Mouse (Mus musculus) T-helper 17 cell (primary cell): ENCODE measurements at regions not wholly inside any gene's neighbourhood (a gene's known extent, or its start where the extent isn't known, plus 50 kb on each side); places are given as distances from the start of the nearest gene placed in this dataset.

Experiments used
- in situ Hi-C, 2 experiments: fragments of 300-600 bp; cut with MboI, MseI; formaldehyde crosslinking; loops; 1 replicate in 1 of 2; 2 replicates in 1 of 2; pipeline ENCODE4 v1.15.1; 2025; ENCODE audit warnings: high pct_unique_total_duplicates in 2 of 2

- in situ Hi-C loops = no loop called here
These were observed 52.0 kb upstream of the 4930432M17Rik start for GRCm38 (mm10) chr3:121618561-121618960.

DNA sequence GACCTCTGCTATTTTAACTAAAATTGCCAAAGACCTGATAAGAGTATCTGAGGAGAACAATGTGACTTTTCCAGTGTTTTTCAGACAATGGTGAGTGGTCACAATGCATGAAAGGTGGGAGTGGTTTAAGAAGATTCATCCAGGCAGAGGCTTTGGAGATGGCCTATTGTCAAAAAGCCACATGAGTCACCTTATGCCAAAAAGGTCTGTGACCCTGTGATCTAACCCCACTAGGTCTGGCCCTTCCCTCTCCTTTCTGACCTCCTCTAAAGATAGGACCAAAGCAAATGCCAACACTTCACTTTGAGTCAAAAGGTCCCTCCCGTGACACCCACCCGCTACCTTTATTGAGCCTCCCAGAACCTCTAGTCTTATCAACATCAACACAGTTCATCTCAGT, 52.4 kb upstream of the 4930432M17Rik start:
- in situ Hi-C loops = no loop called here

GRCm38 (mm10) chr3:121617351-121617750, 53.2 kb upstream of the 4930432M17Rik start:
- in situ Hi-C loops = no loop called here

DNA sequence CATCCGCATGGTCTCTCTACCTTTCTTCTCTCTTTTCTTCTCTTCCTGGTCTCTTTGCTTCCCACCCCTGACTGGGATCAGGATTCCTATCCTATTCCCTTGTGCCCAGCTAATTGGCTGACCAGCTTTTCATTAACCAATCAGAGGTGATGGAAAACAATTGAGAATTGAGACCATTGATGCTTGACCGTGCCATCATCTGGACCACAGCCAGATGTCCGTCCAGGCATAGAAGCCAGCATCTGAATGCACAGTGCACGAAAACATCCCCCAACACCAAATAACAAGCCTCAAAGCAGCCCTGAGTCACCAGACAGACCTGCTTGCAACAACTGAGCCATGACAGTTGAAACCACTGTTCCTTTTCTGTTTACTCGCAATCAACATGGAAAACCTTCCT, 54.5 kb upstream of the 4930432M17Rik start:
- in situ Hi-C loops = no loop called here

GRCm38 (mm10) chr3:121614741-121615140, 55.8 kb upstream of the 4930432M17Rik start:
- in situ Hi-C loops = loop anchor here in 1 of 2 experiments (5.0 kb wide), 1 partner anchor 53 kb away; no protein-coding TSS in a partner anchor

DNA sequence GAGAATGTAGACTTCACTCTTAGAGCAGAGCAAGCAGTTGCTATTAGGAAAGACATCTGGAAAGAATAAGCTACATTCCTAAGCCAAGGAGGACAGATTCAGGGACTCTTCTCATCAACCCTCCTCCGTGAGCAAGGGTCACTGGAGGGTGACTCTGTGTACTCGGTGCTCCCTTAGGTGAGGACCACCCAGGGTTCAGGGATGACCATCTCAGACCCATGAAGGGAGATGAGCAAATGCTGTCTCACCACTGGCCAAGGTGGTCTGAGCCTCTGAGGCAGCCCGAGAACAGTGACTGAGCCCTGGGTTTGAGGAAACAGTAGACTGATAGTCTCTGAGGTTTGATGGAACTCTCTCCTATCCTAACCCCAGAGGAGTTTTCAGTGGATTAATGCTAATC, 57.3 kb upstream of the 4930432M17Rik start:
- in situ Hi-C loops = loop anchor here in 1 of 2 experiments (5.0 kb wide), 1 partner anchor 54 kb away; no protein-coding TSS in a partner anchor

DNA sequence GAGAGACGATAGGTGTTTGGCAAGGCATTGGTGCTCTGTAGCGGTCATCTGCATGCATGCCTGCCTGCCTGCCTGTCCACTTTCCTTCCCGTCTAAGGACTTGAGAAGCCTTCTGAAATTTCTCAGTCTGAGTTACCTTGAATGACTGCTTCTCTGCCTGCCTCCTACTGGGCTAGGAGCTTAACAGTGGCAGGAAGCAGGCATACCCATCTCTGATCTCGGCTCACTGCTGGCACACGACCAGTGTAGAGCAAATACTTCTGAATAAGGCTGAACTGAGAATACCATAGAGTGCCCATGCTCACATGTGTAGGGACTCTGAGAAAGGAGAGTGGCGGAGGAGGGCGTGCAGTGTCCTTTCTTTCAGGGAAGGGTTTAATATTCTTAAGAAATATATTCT, 60.7 kb upstream of the 4930432M17Rik start:
- in situ Hi-C loops = loop anchor here in 1 of 2 experiments (5.0 kb wide), 1 partner anchor 57 kb away; no protein-coding TSS in a partner anchor

DNA sequence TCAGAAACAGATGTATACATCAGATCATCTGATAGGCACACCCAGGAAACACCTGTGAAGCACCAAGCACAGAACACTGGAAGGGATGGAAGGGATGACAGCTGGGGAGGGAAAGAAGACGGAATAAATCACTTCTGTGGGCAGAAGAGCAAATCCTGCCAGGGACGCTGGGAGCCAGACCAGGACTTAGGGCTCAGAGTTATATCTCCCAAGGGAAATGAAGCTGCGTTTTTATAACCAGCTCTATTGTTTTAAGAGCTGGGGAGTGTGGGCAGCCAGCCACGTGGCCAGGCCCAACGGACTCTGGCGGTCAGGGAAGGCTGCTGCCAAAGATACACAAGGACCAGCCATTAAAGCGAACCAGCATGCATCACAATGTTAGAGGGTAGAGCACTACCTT, 61.5 kb upstream of the 4930432M17Rik start:
- in situ Hi-C loops = no loop called here

- in situ Hi-C loops = no loop called here
These were observed 65.8 kb upstream of the 4930432M17Rik start for GRCm38 (mm10) chr3:121604737-121605136.

- in situ Hi-C loops = no loop called here
These were observed 66.5 kb upstream of the 4930432M17Rik start for GRCm38 (mm10) chr3:121604081-121604480.

DNA sequence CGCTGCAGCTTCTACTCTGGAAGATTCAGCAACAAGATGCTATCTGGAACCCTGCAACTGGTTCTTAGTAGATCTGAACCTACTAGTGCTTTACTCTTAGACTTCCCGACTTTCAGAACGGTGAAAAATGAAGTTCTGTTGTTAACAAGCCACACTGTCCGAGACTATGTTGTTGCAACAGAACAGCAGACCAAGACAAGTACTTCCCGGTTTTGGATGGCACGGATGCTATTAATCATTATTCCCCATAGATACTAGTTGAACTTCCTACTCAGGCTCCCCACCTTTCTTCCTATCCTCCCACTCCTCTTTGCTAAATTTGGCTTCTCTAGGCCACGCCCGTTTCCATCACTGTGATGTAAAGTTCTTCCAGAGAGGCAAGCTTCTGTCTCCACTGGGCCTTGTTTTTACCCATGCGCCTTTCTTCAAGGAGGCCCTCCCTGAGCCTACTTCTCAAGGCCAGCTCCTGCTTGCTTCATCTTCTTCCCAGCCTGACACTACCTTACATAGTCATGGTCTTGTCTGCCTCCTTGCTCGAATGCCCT, 67.7 kb upstream of the 4930432M17Rik start:
- in situ Hi-C loops = no loop called here

DNA sequence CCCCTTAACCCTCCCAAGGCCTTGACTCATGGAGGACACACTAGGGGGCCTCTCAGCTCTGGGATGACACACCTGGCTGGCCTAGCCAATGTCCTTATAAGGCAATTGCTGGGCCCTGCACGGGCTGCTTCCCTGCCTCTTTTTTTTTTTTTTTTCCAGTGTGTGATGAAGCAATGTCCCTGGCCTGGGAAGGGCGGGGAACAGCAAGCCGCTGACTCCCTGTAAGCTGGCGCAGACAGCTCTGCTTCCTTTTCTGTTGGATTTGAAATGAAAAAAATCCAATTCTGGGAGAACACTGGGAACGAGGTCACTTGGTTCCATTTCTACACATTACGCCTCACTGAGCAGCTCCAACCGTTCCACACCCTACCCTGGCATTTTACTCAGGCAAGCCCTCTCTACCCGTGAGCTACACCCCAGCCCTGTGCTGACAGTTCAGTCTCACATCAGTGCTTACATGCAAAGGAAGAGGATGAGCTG, 68.4 kb upstream of the 4930432M17Rik start:
- in situ Hi-C loops = no loop called here

- in situ Hi-C loops = no loop called here
These were observed 68.6 kb upstream of the Slc44a3 start for GRCm38 (mm10) chr3:121600841-121601240.

GRCm38 (mm10) chr3:121600388-121600787, 68.2 kb upstream of the Slc44a3 start:
- in situ Hi-C loops = no loop called here

DNA sequence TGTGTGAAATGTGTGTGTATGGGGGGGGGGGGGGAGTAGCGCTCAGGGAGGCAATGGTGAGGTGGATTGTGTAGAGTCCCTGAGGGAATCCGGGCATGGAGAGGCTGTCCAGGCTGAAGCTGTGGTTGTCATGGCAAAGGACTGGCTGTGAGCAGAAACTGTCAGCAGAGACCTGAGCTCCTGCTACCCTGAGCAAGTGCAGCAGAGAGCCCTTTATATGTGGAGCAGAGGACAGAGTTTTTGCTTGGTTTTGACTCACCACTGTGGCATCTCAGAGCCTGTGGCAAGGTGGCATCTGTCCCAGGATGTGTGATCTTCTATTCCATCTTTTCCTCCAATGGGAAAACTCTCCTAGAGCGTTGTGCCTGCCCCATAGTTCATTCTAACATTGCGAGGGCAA, 65.8 kb upstream of the Slc44a3 start:
- in situ Hi-C loops = no loop called here

DNA sequence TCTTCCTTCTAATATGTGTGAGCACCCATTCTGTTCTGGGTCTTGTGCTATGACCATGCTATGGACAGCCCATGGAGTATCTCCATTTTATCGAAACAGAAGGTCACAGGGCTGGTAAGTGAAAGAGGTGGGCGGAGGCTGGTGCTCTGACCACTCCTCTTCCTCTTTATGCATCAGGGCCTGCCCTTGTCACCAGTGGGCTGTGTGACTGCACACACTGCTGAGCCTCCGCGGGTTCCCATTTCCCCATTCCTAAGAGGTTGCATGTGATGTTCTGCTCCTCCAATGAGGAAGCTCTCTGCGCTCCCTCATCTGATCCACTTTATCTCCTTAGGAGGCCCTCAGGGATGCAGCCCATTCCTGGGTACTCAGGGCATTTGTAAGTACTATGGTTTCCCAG, 65.0 kb upstream of the Slc44a3 start:
- in situ Hi-C loops = no loop called here

DNA sequence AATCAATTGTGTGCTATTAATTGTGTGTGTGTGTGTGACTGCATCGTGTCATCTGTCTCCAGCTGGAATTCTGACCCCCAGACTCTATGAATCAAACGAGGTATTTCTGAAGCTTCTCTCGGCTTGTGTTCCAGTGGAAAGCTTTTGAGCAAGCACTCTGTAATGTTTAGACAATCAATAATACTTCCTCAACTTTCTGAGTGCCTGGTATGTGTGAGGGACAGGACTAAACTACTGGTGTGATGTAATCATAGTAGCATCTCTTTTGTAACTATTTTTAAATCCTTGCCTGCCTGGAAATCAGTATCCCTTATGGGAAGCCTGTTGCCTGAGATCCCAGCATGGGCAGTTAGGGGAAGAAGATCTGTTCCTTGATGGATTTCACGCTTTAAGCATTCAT, 62.4 kb upstream of the Slc44a3 start:
- in situ Hi-C loops = no loop called here

DNA sequence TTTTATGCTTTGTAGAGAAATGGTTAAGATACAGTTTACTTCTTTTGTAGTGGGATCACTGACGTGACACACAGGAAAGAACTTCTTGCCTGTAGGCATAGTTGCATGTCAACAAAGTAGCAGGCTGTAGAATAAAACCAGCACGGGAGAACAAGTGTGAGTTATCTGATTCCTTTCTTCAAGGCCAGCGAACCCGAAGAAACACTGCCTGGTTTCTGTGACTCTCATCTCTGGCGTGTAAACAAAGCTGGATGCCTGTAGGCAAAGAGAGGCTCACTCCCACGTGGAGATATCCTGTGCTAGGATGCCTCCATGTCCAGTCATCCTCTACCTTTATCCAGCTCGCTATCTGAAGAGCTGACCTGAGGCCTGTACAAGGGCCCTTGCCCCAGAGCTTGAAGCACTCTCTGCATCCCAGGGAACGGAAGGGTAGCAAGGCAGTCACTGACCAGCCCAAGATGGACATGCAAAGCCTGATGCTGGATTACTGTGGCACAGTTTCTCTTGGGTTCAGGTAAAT, 61.5 kb upstream of the Slc44a3 start:
- in situ Hi-C loops = no loop called here

GRCm38 (mm10) chr3:121593143-121593542, 60.9 kb upstream of the Slc44a3 start:
- in situ Hi-C loops = no loop called here

GRCm38 (mm10) chr3:121589494-121589885, 57.3 kb upstream of the Slc44a3 start:
- in situ Hi-C loops = no loop called here

DNA sequence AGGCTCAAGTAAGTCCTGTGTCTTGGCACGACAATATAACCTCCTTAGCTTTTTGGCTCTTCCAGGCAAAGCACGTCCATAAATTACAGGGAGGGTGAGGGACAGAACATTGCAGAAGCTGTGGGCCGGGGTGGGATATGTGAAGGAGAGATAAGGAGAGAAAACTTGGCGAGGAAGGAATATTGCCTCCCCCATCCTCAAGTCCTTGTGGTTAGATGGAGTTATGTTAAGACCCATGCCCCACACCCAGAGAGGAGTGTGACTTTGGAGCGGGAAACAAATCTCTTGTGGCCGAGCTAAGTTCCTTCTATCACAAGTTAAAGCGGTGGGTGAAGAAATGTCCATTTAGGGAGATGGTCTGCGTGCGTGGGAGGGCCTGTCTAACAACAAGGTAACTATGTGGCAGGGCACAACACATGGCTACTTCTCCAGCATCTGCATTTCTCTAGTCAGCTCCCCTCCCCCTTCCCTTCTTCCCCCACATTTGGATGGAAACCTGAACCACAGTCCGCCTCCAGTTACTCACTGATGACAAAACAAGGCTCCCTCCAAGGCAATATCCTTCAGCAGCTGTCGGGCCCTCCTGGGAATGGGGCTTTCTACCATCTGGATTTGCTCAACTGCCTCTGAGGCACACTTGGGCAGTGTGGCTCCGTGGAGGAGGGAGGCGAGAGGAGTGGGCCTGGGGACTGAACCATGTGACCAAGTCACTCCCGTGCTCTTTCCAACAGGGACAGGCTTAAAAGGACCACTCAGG, 56.7 kb upstream of the Slc44a3 start:
- in situ Hi-C loops = no loop called here

- in situ Hi-C loops = no loop called here
These were observed 53.1 kb upstream of the Slc44a3 start for GRCm38 (mm10) chr3:121585306-121585705.

DNA sequence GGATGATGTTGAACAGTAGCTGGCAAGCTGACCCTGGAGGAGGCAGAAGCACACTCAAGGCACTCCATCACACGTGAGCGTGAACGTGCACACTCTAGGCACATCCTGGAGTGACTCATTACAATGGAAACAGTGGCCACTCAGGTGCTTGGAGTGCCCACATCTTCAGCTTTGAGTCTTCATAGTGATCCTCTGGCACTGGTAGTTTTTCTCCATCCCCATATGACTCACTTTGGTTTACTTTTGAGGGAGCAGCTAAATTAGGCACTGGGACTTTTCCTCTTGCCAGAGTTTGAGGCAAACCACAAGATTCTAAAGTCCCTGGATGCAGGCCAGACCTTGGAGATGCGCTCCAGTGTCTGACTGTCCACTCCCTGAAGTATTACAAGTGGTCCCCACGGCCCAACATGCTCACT, 52.5 kb upstream of the Slc44a3 start:
- in situ Hi-C loops = no loop called here
